Mouse (Mus musculus) kidney, postnatal 36 days (tissue): ENCODE measurements around the gene 4930432M17Rik.

Source experiments
- DNase-seq, 2 experiments: peaks; one replicate each; pipeline ENCODE4 v3.0.0; 2021 to 2022; ENCODE audit warnings: mixed read lengths in 2 of 2

Gene 4930432M17Rik

DNA sequence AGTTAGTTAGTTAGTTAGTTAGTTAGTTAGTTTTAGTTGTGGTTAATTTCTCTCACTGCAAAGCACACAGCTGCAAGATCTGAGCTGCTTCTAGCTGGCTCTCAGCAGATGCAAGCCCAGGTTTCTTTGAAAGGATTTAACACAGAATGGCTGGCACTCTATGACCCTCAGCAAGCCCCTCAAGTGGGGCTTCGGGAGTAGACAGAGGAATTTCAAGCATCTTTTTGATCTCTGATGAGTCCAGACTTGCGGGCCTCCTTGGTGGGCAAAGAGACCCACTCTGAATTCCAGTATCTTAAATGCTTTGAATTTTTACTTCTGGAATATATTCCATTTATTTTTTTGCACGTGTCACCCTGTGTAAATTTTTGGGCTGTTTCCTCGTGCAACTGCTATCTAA is 8.4 kb downstream of the 4930432M17Rik start:
- no peak for DNase-seq

DNA sequence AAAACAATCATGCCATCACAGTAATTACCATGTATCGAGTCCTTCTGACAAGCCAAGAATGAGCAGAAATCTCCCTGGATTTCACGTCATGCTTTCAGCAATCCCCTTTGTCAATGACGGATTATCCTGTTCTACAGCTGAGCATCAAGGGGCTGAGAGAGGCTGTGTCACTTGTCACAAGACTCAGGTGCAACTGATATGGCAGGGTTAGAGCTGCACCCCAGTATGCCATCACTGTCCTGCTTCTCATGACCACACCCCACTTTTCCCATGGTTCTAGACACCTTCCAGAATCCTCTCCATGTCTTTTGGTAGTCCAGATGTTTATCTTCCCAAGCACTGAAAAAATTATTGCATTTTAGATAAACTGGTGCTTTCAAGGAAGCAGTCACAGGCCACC is 8.9 kb downstream of the 4930432M17Rik start:
- no peak for DNase-seq

DNA sequence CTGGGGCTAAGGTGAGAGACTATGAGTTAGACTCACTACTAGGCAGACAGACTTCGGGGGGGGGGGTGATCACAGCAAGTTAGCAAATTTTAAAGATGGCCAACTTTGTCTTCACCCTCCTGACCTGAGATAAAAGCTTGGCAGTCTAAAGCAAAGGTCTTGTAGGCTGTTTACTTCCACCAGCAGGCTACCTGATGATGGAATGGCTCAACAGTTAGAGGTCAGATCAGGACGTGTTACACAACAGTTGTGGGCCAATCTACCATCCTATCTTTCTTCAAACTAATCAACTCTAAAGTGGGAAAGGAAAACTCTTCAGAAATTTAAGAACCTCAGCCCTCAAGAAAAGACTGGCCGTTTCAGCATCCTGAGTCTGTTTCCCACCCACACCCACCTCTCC is 9.6 kb downstream of the 4930432M17Rik start:
- no peak for DNase-seq

DNA sequence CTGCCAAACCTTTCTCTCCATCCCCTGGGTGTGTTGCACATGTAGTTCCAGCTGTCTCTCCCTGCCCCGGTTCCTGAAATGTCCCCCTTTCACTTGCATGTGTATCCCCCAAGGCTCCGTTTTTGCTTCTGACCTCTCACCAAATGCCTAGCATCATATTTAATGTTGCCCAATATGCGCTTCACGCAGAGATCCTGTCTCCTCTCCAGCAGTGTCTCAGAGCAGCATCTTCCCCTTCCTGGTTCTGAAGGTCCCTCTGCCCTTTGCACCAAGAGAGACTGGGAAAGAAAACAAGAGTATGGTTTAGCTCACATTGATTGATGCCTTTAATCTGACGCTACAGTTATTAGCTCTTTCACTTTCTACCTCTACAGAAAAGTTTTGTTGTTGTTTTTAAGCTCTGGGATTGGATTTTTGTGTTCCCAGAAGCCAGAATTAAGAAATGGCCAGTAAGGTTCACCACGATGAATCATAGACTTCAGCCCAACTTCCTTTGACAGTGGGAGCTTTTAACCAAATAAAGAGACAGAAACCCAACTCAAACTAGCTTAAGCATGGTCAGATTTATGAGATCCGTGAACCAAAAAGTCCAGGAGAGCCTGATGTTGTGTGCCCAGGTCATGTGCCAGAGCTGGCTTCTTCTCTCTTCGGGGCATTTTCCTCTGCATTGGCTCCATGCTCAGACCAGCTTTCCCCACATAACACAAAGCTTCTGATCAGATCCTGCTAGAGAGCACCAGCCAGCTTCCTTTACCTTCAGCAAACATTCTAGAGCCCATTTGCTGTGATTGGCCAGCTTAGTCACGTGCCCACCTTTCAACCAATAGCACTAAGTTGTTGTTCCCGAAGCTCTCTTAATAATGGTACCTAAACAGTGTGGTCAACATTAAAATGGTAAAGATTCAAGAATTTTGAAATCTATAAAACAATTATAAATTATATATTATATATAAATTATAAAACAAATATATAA is 12.2 kb downstream of the 4930432M17Rik start:
- DNase-seq: no peak

DNA sequence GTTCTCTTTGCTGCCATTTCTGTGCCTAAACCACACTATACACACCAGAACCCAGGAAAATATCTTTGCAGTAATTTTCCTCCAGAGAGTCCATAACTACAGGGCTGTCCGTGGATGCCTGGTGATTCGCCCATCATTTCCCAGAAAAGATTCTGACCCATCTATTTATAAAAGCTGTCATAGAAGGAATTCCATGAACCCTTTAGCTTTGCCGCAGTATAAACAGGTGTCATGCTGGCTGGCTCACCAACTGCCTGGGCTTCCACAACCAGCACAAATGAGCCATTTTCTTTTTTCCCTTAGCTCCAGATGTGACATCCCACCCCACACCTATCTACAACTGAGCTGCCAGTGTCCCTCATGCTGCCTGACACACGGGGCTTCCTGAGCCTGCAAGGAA is 14.0 kb downstream of the 4930432M17Rik start:
- DNase-seq: no peak

DNA sequence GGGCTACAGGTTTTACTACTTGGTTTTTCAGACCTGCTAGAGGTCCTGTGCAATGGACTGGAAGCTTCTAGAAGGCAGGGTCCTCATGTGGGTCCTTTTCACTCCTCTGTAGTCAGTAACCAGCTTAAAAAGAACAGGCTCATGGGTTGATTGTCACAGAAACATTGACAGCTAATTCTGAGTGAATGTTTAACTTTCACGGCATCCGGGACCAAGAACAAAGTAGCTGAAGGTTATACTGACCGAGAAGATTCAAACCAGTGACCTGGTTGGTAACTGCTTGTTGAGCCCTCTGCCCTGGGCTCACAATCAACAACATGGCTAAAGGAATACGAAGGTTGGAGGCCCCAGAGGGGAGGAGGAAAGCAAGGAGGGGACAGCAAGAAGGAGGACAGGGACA is 14.4 kb downstream of the 4930432M17Rik start:
- DNase-seq: peak; percentile 44 to 74

DNA sequence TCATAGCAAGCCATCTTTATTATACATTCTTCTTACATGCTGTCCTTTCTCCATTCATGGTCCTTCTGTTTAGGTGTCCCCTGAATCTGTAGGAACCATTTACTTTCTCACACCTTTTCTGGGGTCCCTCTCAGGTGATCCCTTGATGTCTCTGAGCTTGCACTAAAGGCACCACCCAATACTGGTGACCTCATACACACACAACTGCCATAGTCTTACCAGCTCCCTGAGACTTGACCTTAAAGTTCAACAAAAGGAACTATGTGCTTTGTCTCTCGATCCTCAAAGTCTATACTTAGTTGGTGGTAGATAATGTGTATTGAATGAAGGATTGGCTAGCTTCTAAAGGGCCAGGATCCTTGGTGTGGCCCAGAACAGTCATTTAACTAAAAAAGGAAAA is 15.4 kb downstream of the 4930432M17Rik start:
- DNase-seq: no peak

DNA sequence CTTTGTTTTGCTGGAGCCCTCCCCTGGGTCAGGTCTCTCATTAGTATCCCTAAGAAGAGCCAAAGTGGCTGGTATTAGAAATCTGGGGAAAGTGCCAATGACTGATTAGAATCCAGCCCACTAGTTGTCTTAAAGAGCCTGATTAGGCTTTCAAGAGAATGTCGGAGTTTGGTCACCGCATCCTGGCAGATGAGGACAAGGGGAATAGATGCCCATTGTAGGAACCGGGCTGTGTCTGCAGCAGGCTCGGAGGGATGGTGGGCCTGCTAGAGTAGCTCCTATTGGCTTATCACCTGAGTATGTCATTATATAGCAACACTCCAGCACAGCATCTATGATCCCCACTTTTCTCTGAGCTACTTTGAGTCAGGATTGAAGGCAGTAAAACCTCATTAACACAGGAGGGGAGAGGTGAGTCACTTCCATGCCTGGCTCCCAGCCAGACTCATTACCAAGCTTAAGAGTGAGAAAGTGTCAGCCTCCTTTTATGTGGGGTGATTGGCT is 15.9 kb downstream of the 4930432M17Rik start:
- peak in 1 of 2 experiments; percentile 54 for DNase-seq

DNA sequence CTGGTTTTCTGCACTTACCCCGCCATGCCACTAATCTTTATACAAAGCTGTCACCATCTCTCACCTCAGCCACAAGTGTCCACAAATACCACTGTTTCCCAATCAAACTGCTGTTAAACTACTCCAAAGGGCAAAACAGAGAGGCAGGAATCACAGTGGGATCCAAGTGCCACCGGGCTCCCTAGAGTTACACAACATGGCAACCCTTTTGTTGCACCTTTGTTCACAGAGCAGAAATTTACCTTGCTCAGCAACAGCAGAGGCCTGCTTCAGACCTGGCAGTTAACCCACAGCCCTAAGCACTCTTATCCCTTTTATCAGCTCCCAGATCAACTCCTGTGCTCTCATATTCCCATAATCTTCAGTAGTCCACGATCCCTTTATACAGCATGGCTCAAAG is 17.2 kb downstream of the 4930432M17Rik start:
- no peak for DNase-seq

DNA sequence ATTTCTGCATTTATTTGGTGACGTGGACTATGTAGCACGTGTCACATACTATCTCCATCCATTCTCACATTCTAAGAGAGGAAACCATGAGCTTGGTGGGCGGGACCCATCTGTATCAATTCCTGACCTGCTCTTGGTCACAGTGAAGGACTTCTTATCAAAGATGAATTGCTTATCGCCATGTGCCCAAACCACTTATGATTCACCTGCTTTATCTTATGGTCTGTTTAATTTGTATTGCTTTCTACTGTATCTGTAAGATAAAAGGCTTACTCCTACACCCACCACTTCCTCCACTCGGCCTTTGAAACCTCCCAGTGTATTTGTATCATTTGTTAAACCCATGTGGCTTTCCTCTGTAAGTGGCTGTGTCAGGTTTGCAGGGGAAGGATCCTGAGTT is 18.5 kb downstream of the 4930432M17Rik start:
- DNase-seq: no peak

DNA sequence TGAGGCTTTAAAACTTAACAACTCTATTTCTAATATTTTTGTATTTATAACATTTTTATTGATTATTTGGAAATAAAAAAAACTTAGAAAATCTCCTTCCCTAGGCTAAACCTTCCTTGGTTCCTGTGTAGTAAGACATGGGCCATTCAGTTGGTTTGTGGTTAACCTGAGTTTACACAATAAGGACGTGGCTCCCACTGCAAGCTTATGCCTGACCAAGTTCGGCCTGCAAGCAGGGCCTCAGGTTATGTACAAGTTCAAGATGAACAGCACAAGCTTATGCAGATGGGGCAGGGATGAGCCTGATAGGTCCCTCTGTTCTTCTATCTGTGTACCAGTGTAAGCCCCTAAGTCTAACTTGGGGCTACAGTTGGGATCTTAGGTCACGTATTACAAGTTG is 19.1 kb downstream of the 4930432M17Rik start:
- DNase-seq: no peak

DNA sequence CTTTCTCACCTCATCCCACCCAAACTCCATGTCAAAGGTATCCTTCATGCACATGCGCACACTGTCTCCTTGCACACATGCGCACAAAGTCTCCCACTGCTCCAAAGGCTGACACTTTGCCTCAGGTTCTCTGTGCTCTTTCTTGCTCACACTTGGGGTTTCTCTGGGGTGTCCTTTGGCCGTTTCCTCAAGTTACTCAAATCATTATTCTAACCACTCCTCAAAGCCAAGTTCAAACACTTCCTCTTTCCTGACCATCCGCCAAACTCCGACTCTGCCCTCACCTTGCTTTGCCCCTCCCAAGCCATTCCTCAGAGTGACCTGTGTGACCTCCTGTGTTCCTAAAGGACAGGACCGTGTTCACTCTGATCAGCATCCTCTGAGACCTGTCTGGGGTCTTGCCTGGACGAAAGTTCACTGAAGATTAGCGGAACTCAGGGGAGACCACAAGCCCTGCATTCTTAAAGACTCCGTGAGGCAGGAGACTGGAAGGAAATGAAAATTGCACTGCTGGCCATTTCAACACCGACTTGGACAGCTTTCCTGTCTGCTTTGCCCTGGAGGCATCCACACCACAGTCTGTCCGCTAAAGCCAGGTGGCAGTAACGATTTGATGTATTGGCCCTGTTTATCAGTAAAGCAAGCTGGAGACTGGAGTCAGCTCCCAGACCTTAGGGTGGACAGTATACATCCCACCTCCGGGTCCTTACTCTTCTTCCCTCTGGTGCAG is 22.6 kb downstream of the 4930432M17Rik start:
- DNase-seq: peak in 1 of 2 experiments; percentile 19

DNA sequence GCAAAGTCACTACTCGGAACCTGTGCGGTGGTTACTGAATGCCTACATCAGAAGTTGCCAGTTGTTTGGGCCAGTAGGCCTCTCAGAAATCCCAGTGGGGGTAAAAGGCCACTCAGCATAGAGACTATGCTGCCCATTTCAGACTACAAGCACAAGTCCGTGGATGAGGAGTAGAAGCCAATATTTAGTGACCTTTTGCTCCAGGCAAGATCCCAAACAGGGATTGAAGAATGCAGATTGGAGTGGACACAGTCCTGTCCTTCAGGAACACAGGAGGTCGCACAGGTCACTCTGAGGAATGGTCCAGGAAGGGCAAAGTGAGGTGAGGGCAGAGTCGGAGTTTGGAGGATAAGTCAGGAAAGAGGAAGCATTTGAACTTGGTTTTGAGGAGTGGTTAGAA is 23.2 kb downstream of the 4930432M17Rik start:
- DNase-seq: peak in 1 of 2 experiments; percentile 28

DNA sequence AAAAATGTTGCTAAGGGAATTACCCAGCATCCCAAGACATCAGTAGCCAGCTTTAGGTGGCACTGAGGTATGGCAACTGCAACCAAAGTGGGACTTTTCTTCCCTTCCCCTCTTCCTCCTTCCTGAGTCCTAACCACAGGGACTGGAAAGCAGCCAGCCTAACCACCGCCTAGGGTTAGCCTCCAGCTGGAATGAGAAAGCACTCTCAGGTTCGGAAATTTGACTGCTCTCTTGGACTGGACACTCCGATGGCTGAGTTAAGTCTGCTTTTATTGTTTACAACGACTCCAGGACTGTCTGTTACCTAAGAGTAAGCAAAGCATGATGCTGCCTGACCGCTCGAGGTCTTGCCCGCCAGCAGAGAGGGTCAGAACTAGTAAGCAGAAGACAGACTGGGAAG is 26.6 kb downstream of the 4930432M17Rik start:
- DNase-seq: peak in 1 of 2 experiments; percentile 46

DNA sequence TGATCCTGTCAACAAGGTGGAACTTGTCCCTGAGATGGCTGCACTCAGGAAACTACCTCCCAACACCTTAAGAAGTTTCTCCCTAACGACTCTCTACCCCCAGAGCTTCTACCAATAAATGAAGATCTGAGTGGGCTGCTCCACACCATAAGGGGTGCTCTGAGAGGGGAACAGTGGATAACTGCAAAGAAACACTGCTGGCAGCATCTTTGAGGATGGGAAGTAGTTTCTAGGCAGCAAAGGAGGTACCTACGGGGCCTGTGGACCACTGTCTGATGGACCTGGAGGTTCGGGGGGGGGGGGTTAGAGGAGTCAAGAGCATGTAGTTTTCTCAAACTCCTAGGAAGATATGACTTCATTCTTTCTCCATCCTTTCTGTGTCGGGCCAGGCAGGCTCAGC is 28.8 kb downstream of the 4930432M17Rik start:
- DNase-seq: no peak

DNA sequence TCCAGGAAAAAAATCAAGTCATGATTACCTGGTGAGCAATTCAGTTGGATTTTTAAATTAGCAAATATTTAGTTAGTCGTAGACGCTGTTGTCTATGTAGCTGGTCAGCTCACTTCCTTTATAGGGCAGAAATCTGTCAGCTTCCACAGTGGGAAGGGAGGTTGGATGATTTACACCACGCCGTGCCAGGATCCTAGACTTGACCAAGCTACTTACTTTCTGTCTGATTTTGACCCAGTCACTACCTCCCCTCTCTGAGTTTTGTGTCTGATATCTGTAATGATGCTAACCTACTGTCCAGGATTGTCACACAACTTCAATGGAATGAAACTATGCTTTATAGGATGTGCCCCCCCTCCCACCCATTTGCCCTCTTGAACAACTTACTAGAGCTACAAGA is 29.3 kb downstream of the 4930432M17Rik start:
- no peak for DNase-seq

DNA sequence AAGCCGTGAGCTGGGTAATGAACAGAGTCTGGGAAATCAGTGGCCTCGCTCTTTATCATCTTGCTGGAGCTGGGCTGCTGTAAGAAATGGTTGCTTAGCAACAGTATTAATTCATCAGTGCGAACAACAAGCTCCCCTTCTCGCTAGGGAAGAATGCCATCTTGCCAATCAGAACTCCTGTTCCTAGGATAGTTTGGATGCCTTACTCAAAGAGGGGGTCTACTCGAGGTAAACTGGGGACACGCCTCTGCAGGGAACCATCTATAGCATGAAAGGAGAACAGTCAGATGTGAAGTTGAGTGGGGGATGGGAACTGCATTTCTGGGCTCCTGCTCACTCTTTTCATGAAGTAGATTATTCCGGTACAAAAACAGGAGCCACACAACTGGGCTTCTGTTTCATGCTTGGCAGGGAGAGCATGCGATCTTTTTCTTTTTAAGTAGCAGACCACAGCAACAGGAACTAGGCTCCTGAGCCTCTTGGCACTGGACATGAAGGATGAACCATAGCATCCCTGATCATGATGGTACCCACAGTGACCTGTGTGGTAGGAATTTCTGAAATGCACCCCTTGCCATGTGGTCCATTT is 29.9 kb downstream of the 4930432M17Rik start:
- no peak for DNase-seq

DNA sequence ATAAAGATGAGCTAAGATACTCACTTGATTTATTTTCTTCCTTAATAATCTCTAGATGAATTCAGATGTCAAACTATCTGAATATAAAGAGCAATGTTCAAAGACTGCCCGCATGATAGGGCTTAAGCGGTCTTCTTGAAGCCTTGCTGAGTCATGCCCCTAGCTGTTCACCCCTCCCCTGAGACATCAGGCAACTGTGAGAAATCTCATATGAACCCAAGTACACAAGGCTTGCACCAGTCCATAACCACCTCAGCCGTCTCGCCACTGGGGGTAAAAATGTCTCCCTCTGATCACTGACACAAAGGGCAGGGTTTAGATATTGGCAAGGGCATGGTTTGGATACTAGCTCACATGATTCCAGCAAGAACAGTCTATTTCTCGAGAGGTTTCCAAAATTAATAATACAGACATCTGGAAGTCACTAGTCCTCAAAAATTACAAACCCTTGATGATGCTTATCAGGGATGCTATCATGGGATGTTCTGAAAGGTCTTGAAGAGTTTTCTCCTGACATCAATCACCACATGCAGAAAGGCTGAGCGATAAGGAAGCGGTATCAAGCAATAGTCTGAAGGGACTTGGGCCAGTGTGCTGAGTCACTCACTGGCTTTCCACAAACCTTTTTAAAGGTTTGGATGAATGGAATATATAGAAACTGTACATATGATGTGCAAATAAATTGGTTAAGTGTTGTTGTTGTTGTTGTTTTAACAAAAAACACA is 32.8 kb downstream of the 4930432M17Rik start:
- no peak for DNase-seq

DNA sequence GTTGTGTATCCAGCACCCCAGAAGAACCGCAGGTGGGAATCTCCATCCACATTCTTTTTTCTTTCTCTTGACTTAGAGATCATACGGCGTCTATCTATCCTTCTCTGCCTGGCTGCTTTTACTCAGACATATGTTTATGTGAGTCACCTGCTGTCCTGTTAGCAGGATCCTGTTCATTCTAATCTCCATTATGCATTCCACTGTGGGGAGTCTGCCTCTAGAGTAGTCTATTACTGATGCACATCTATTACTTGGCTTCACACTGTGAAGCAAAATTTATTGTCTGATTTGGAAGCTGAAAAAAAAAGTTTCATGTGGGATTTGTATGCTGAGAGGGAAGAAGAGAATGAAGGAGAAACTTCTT is 33.3 kb downstream of the 4930432M17Rik start:
- DNase-seq: no peak

DNA sequence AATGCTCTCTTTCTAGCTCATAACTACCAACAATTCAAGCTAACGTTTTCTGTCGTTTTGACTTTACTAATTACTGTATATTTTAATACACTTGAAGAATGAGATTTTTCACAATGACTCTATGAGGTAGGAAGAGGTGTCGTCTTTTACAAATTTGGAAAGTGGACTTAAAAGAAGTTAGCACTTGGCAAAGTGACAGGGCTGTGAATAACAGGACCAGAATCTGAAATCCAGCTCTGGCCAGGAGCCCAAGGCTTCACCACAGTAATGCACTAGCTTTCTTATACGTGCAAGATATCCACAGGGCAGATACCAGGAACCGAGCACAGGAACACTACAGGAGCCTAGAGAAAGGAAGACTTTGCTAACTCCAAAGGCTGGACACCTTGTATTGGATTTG is 35.5 kb downstream of the 4930432M17Rik start:
- no peak for DNase-seq

DNA sequence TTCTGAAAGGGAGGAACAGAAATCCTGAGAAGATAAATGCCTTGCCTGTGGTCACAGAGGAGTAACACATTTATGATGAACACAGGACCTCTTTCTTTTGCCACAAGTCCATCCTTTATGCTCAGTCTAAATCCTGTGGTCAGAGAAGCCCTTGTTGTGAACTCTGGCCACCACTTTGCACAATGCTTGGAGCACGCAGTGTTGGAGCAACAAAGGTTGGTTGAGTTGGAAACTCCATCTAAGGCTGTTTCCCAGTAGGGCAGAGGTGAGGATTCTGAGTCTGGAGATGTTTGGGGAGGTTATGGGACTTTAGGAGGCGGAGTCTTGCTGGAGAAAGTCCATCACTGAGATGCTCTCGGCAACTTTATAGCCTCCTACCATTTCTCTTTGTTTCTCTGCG is 36.5 kb downstream of the 4930432M17Rik start:
- no peak for DNase-seq

DNA sequence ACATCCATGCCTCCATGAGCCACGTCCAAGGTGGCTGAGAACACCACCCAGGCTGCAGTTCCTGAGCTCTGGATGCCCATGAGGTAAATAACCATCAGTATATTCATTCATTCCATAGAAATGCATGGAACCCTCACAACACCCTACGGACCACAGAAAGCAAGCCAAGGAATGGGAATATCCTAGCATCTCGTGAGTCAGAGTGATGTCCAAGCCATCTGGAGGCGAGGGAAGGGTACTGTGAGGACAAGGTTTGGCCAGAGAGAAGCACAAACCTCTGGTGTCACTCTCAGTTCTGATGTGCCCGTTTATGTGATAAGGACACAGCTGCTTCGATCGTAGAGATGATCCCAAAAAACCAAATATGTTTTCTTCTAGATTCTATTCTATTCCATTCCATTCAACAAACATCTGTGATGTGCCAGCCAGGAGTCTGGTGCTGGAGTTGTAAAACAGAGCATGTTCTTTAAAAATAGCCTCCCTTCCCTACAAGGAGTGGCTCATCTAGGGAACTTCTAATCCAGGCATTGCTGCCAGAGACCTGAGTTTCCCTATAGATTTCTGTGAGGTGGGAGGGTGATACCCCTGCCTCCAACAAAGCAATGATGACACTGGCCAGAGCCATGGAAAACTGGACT is 40.5 kb downstream of the 4930432M17Rik start:
- DNase-seq: no peak
